Mouse (Mus musculus) Patski (cell line): ENCODE results near the gene Aloxe3. TPM values are rescaled to one million over a fixed set of nuclear protein-coding genes. Genes with fewer than 3 reads are reported as not detected.

Source experiments
- ATAC-seq: fragments of 100-300 bp; one replicate; pipeline ENCODE4 v1.8.0; 2021
- CTCF ChIA-PET: fragments of 350-600 bp; sonication (Branson Sonifier 250); formaldehyde crosslinking; loops from one replicate; lab custom pipeline; 2022; ENCODE audit warnings: inconsistent platforms; lab: Charles Lee
- POLR2A ChIA-PET: fragments of 350-600 bp; sonication (Branson Sonifier 250); formaldehyde crosslinking; loops from one replicate; lab custom pipeline; 2022; ENCODE audit warnings: antibody characterized with exemption, inconsistent platforms; lab: Charles Lee
- DNase-seq: peaks from one replicate; pipeline ENCODE4 v3.0.0-alpha.2; 2011; ENCODE audit warnings: low read depth, low spot score
- H3K27me3 ChIP-seq: fragments of 371-371 bp; one replicate; pipeline ENCODE4 v1.5.1; 2021
- CTCF ChIP-seq: fragments of 100-300 bp; IDR thresholded peaks from one replicate; pipeline ENCODE4 v1.5.1; 2021
- in situ Hi-C: fragments of 300-500 bp; cut with MboI; formaldehyde crosslinking; loops from 3 replicates; pipeline ENCODE4 v1.11.1; 2018; ENCODE audit warnings: low pct_unique_long_range_greater_than_20kb, mixed read lengths
- polyA plus RNA-seq: library from polyadenylated mRNA; unstranded; gene quantifications from one replicate; pipeline ENCODE4 v1.2.3, GENCODE M21; 2021

Aloxe3 gene
- polyA plus RNA-seq, 1 experiment from 2014 or later: 0.36 TPM

GRCm38 (mm10) chr11:69148451-69148960 is 22.8 kb downstream of the Aloxe3 start:
- H3K27me3 ChIP-seq: peaks cover 14% of the 10 kb centered on the region
- ATAC-seq (no peak), DNase-seq (no peak)
- TF ChIP-seq CTCF: no peak
- ChIA-PET CTCF (no interaction called here), POLR2A (no interaction called here)
- in situ Hi-C loops: no loop called here

DNA sequence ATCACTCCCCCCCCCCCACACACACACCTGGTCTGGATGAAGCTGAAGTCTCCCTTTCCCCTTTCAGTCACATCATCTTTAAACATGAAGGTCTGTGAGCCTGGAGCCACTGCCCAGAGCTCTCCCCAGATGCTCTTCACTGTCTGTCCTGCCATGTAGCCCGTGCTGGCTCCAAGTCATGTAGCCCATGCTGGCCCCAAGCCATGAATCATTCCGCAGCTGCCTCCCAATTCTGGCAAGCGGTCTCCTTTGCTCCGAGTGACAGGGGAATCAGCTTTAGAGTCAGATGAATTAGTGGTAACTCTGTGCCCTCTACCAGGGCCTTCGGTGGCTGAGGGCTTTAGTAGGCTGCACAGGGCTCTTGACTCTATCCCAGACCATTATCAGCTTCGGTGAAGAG is 24.0 kb downstream of the Aloxe3 start:
- no peak for DNase-seq
- no peak for ATAC-seq

GRCm38 (mm10) chr11:69150444-69150843 is 24.7 kb downstream of the Aloxe3 start:
- ChIA-PET CTCF (interaction anchor here (1.3 kb wide), 1 partner anchor 34 kb away, joined by 3 read pairs; no protein-coding TSS in a partner anchor), POLR2A (interaction anchor here (0.6 kb wide), 1 partner anchor 20 kb away, joined by 3 read pairs; no protein-coding TSS in a partner anchor)
- peaks cover 24% of the 10 kb centered on the region for H3K27me3 ChIP-seq
- ATAC-seq (no peak), DNase-seq (no peak)
- TF ChIP-seq CTCF: peak; percentile 78
- in situ Hi-C loops: no loop called here

More for the DNA sequence above, 24.0 kb downstream of the Aloxe3 start:
- in situ Hi-C loops: no loop called here
- TF ChIP-seq CTCF: no peak
- H3K27me3 ChIP-seq: peaks cover 17% of the 10 kb centered on the region
- ChIA-PET POLR2A (interaction anchor here (0.7 kb wide), 1 partner anchor 24 kb away, joined by 5 read pairs; no protein-coding TSS in a partner anchor), CTCF (interaction anchor here (1.3 kb wide), 1 partner anchor 35 kb away, joined by 3 read pairs; no protein-coding TSS in a partner anchor)

GRCm38 (mm10) chr11:69151004-69151403 is 25.3 kb downstream of the Aloxe3 start:
- no peak for ATAC-seq
- ChIA-PET CTCF (interaction anchor here (1.3 kb wide), 1 partner anchor 34 kb away, joined by 3 read pairs; no protein-coding TSS in a partner anchor), POLR2A (interaction anchor here (0.6 kb wide), 1 partner anchor 19 kb away, joined by 3 read pairs; no protein-coding TSS in a partner anchor)
- no peak for DNase-seq
- H3K27me3 ChIP-seq: peaks cover 27% of the 10 kb centered on the region
- TF ChIP-seq CTCF: no peak
- in situ Hi-C loops: no loop called here

DNA sequence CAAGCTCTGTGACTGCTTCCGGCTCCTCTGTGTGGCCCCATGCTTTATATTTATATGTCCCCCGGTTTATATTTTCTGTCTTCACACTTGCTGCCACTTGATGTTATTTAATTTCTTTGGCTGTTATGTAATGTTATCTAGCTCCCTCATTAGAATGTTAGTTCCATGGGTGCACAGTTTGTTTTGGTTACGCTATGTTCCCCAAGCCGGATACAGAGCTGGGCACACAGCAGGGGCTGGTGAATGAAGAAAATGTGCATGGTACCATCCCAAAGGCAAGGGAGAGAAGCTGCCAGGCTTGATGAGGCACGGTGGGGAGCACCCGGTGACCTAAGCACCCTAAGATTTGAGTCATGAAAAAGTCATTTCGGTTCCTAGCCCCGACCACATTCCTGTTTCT is 28.1 kb downstream of the Aloxe3 start:
- peaks cover 39% of the 10 kb centered on the region for H3K27me3 ChIP-seq
- TF ChIP-seq CTCF: no peak
- in situ Hi-C loops: no loop called here
- DNase-seq (no peak), ATAC-seq (no peak)
- ChIA-PET CTCF (interaction anchor here (1.3 kb wide), 1 partner anchor 9 kb away, joined by 3 read pairs; no protein-coding TSS in a partner anchor), POLR2A (no interaction called here)

DNA sequence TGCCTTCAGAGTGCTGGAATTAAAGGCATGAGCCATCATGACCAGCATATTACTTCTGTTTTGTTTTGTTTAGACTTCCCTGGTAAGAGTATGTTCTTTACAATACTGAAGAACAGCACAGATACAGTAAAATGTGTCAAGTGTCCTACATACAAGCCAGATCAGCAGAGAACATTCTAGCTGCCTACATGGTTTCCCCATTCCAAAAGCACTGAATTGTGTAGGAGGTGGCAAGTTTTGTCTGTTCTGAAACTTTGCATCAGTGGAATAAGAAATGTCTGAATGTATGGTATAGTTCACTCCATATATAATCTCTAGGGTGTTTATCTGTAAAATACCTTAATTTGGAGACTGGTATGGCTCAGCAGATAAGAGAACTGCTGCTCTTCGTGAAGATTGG is 29.7 kb downstream of the Aloxe3 start:
- peaks cover 36% of the 10 kb centered on the region for H3K27me3 ChIP-seq
- in situ Hi-C loops: no loop called here

DNA sequence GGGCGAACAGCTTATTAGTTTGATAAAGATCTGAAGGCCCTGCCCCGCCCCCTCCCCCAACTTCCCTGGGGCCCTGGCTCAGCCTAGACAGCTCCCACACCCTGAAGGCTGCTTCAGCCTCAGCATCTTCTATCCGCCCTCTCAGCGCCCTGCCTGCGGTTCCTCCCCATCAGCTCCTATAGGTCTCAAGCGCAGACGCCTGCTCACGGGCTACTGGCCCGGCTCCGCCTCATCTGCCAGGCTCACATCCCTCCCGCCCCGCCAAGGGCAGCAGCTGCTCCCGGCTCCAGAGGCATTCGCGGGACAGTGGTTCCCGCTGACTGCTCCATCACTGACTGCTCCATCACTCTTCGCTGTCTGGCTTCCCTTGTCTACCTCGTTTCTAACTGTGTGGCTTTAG is 31.1 kb downstream of the Aloxe3 start, which contains the start of gene Alox12b:
TSS of gene Alox12b (plus strand) at position 190 of the 400 bp plus-strand sequence.
- no peak for TF ChIP-seq CTCF
- no peak for DNase-seq
- no peak for ATAC-seq
- POLR2A ChIA-PET: no interaction called here
- peaks cover 43% of the 10 kb centered on the region for H3K27me3 ChIP-seq
- CTCF ChIA-PET: no interaction called here
- in situ Hi-C loops: no loop called here

More for the DNA sequence above, 29.7 kb downstream of the Aloxe3 start:
- no peak for TF ChIP-seq CTCF
- ChIA-PET POLR2A (no interaction called here), CTCF (no interaction called here)
- ATAC-seq (no peak), DNase-seq (no peak)

GRCm38 (mm10) chr11:69169313-69169712 is 43.6 kb downstream of the Aloxe3 start:
- ATAC-seq: no peak
- CTCF ChIA-PET: no interaction called here
- TF ChIP-seq CTCF: no peak
- in situ Hi-C loops: no loop called here
- peaks cover 16% of the 10 kb centered on the region for H3K27me3 ChIP-seq
- no peak for DNase-seq
- POLR2A ChIA-PET: no interaction called here

- no peaks in the 10 kb centered on the region for H3K27me3 ChIP-seq
- no peak for ATAC-seq
- CTCF ChIA-PET: interaction anchor here (1.0 to 1.2 kb wide), 2 partner anchors 11 to 76 kb away, joined by 3 read pairs; no protein-coding TSS in a partner anchor
- no peak for TF ChIP-seq CTCF
- POLR2A ChIA-PET: interaction anchor here (0.5 to 0.7 kb wide), 3 partner anchors 256 to 1744 kb away, joined by 3 to 4 read pairs (median 3); no protein-coding TSS in a partner anchor
- DNase-seq: no peak
- in situ Hi-C loops: no loop called here
These were observed 45.9 kb downstream of the Aloxe3 start for GRCm38 (mm10) chr11:69171626-69172025.

DNA sequence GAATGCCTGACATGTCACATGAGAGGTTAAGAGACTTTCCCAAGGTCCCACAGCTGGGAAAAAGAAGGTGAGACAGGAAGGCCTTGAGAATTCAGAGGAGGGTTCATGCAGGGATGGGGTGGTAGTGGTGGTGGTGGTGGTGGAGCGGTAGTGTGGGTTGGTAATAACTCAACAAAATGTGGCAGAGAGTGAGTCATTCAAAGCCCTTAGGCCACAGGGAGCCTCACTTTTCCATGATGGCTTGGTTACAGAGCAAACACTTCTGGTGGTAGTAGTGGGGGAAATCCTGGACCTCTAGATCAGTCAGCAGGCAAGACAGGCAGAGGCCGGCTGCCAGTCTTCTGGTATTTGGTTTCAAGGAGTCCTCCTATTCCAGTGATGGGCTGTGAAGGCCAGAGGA is 46.9 kb downstream of the Aloxe3 start:
- in situ Hi-C loops: no loop called here
- ChIA-PET CTCF (no interaction called here), POLR2A (no interaction called here)
- DNase-seq: no peak
- TF ChIP-seq CTCF: no peak
- H3K27me3 ChIP-seq: no peaks in the 10 kb centered on the region
- no peak for ATAC-seq

DNA sequence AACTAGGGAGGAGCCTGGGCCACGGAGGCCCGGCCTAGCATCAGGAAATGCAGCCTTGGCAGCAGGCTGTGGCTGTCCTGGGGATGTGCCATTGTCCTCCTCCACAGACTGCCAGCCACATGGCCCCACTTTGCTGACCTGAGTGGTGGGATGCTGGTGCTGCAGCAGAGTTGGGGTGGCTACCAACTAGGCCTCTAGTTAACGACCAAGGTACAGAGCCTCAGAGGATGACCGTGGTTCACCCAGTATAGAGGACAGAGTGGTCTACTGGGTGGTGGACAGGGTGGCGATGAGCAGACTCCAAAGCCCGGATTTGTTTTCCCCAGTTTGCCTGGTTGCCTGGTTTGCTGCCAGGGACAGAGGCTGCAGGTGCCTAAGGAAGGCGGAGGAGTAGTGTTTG is 49.0 kb downstream of the Aloxe3 start:
- ChIA-PET POLR2A (no interaction called here), CTCF (interaction anchor here (1.0 kb wide), 1 partner anchor 9 kb away, joined by 3 read pairs; no protein-coding TSS in a partner anchor)
- H3K27me3 ChIP-seq: no peaks in the 10 kb centered on the region
- TF ChIP-seq CTCF: no peak
- DNase-seq (no peak), ATAC-seq (no peak)
- in situ Hi-C loops: no loop called here
